Mouse (Mus musculus): Measurements from ENCODE around the gene Cfap57.
"Not testable (repeated sequence)": the region's sequence is repeated elsewhere in the genome, so short reads cannot be mapped to it uniquely, and the experiment has no call there.

The Cfap57 gene

DNA sequence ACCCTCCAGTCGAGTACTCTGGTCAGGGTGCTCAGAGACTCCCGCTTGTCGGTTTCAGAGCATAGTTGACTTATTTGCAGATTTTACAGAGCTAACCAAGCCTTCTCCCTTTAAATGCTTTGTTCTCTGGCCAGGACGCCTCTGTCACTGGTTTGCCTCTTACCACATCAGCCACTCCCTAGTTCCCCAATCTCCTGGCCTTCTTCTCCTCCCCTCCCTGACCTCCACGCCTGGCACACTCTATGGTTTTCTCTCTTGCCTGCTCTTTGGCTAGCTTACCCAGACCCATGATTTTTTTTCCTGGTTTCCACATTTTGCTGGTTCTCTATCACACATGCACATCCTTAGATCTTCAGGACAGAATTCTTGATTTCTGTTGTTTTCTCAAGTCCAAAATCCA, 102.4 kb downstream of the Cfap57 start:
- DNase-seq (ENCODE audit: low spot score), result no peak

DNA sequence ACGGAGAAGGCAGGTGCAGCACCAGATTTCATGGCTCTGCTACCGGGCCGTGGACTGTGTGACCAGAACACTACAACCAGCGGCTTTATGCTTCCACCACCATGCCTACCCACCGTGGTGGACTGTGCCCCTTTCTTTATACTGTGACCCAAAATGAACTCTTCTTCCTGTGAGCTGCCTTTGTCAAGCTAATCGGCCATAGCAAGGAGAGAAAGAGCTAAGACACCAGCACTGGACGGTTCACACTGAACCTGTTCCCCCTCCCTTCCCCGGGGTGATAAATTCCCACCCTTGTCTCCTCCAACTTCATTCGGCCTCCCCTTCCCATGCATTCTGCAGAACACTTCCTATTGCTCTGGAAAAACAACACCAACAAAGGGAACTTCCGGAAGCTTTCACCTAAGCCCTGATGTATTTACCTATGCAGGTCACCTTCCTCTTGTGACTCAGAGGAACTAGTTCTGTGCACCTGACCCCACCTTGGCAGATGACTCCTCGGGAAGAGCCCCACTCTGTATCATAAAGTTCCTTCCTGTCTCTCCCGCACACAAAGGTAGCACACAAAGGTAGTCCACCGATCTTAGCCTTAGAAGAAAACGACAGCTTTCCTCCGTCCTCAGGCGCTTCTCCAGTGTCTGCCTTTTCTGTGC, 103.0 kb downstream of the Cfap57 start:
- DNase-seq (ENCODE audit: low spot score), result no peak

DNA sequence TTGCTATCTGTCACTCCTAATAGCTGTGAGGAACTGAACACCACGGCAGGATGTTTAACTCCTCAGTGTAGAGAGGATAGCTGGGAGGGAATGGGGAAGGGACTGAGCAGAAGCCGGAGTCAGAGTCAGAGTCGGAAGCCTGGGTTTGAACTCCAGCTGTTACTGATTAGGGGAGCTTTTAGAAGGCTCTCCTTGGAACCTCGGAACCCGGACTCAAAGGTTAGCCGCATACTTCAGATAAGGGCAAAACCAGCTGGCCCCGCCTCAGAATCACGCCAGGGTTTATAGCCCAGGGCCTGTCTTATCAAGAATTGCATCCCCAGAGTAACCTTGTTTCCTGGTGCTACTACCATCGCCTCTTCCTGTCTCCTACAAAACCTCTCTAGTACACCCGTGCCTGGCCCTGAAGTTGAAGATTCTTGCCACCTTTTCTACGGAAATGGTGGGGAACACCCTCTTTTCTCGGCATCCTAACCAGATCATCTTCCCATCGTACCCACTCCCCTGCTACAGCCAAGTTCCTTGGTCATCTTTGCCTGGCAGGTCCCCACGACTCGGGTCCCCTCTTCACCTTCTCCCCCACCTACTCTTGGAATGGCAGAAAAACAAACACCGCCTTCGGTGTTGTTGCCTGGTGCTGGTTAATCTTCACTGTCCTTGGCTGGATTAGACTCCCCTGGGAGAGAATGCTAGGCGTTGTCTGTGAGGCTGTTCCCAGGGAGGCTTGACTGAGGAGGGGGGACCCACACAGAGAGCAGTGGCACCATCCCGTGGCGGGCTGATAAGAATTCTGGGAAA, 103.7 kb downstream of the Cfap57 start:
- peak; percentile 62 for DNase-seq (ENCODE audit: low spot score)

DNA sequence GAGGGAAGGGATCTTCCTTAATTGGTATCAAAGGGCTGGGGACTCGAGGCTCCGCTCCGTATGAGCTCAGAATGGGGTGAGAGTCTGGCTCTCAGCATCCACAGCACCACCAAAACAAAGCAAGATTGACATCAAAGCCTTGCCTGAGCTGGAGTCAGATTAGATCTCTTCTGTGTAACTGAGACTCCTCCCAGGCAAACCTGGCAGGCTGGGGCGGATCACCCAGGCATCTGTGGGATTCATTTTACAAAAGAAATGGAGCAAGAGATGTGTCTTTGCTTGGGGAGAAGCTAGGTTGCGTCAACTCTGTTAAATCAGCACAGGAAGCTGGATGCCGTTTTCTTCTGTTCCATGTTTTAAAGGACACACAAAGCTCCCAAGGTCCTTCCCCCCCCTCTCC, 111.5 kb downstream of the Cfap57 start:
- DNase-seq (ENCODE audit: low spot score), result peak; percentile 39

DNA sequence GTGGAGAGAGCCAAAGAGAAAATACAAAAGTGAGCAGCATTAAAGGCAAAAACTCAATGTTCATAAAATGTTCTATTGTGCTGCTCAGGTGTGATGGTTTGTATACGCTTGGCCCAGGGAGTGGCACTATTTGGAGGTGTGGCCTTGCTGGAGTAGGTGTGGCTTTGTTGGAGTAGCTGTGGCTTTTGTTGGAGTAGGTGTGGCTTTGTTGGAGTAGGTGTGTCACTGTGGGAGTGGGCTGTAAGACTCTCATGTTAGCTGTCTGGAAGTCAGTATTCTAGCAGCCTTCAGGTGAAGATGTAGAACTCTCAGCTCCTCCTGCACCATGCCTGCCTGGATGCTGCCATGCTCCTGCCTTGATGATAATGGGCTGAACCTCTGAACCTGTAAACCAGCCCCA, 113.4 kb downstream of the Cfap57 start:
- not testable (repeated sequence) for DNase-seq (ENCODE audit: low spot score)

DNA sequence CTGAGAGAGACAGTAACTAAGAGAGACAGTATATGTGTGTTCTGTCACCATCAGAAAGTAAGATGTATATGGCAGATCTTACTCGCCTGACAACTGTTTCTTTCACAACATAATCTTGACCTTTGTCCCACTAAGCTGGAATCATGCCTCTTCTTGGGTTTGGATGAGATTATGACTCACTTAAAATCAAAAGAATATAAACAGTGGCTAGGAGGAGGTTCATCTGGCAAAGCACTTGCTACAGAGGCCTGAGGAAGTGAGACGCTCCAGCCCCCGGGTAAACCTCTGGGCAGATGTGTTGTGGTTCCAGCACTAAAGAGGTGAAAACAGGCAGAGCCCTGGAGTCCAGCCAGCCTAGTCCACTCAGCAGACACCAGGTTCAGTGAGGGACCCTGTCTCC, 115.0 kb downstream of the Cfap57 start:
- no peak for DNase-seq (ENCODE audit: low spot score)

Measured in embryo, embryonic 10.5 days (tissue).